In the genomic region with DNA sequence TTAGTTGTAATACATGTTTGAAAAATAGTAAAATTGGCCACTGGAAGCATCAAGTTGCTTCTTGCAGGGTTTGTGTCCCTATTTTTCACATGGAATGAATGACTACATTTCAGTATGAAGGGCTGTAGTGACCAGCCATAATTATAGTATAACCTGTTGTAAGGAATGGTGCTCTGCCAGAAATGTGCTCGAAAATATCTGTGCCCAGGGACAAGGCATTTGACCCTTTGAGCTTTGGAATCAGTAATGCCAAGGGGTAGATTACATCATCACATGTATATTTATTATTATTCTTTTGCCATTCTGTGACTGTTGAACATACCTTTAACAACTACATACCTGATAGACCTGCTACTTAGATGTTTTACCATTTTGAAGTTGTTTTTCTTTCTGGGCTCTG, we compare ENCODE assay signal across 9 mouse cellular contexts. TPM values are rescaled to one million over a fixed set of nuclear protein-coding genes. Genes with fewer than 3 reads are reported as not detected.
A peak's percentile ranks its signal among the peaks of the same experiment; 100 is the strongest.
DNase-seq lines count a peak whose midpoint lies in the region; ATAC-seq and TF ChIP-seq lines count a peak whose summit lies in the region.
"Had no signal": no experiment of that assay in that cellular context is flagged by ENCODE, and none has a peak within 500 bp of the region (broad histone marks: within the 10 kb centered on the region; RNA-seq: fewer than 3 reads in every experiment).

No protein-coding gene starts in this region.

- H3K27ac ChIP-seq in gastrocnemius, adult 2 months = 0 out of 2 replicates have a peak overlapping the region, but pooled peaks have one; percentile 97
- no peak overlapping the region for H3K27ac ChIP-seq in lung, embryonic 15.5 days
- no peak overlapping the region for H3K27ac ChIP-seq in limb, embryonic 13.5 days
- H3K27ac ChIP-seq in stomach, embryonic 14.5 days (ENCODE audit: low read length) = no peak overlapping the region

- no peaks in the 10 kb centered on the region for H3K27me3 ChIP-seq in lung, embryonic 15.5 days
- no peaks in the 10 kb centered on the region for H3K27me3 ChIP-seq in limb, embryonic 13.5 days
- H3K27me3 ChIP-seq in stomach, embryonic 14.5 days (ENCODE audit: control insufficient read depth, insufficient read depth, low read length) = no peaks in the 10 kb centered on the region

- no peak for DNase-seq in gastrocnemius, adult 2 months
- DNase-seq in gastrocnemius, postnatal 14 days = no peak
- DNase-seq in lung, postnatal 10 days = no peak
- no peak for DNase-seq in urinary bladder, postnatal 10 days (ENCODE audit: low spot score)
- no peak for DNase-seq in ovary, postnatal 10 days (ENCODE audit: low spot score)
- DNase-seq: lung, postnatal 14 days had no signal

- H3K4me2 ChIP-seq in lung, embryonic 15.5 days = peak overlapping the region; percentile 53
- H3K4me2 ChIP-seq in limb, embryonic 13.5 days (replicated peaks) = peak overlapping the region; percentile 76
- H3K4me2 ChIP-seq in stomach, embryonic 14.5 days (replicated peaks; ENCODE audit: low read depth, low read length) = peak overlapping the region; percentile 63

- WGBS in lung, embryonic 15.5 days = 35% methylated on average over 1 of the region's 1 CpGs
- 57% methylated on average over 1 of the region's 1 CpGs for WGBS in limb, embryonic 13.5 days
- 40% methylated on average over 1 of the region's 1 CpGs for WGBS in stomach, embryonic 14.5 days

- peak overlapping the region; percentile 84 for H3K4me3 ChIP-seq in gastrocnemius, adult 2 months
- no peak overlapping the region for H3K4me3 ChIP-seq in lung, embryonic 15.5 days
- H3K4me3 ChIP-seq in limb, embryonic 13.5 days = peak overlapping the region; percentile 84; the same call in 1 of the 2 replicates
- H3K4me3 ChIP-seq in stomach, embryonic 14.5 days (ENCODE audit: low read depth, low read length) = peak overlapping the region; percentile 75; the same call in 1 of the 2 replicates

- no peaks in the 10 kb centered on the region for H3K36me3 ChIP-seq in lung, embryonic 15.5 days
- H3K36me3 ChIP-seq in limb, embryonic 13.5 days = no peaks in the 10 kb centered on the region
- H3K36me3 ChIP-seq in stomach, embryonic 14.5 days (ENCODE audit: control insufficient read depth, insufficient read depth, low read length) = no peaks in the 10 kb centered on the region

- peaks cover 18% of the 10 kb centered on the region for H3K4me1 ChIP-seq in lung, embryonic 15.5 days
- H3K4me1 ChIP-seq in limb, embryonic 13.5 days = peaks cover 18% of the 10 kb centered on the region
- peaks cover 12% of the 10 kb centered on the region; the same call in 1 of the 2 replicates for H3K4me1 ChIP-seq in stomach, embryonic 14.5 days (ENCODE audit: control insufficient read depth, insufficient read depth, low read length)

- no peak for ATAC-seq in lung, embryonic 15.5 days (ENCODE audit: borderline replicate concordance, extremely low read depth, low FRiP score, low TSS enrichment)
- no peak for ATAC-seq in limb, embryonic 13.5 days (ENCODE audit: low FRiP score, low read depth)
- no peak for ATAC-seq in stomach, embryonic 14.5 days (ENCODE audit: insufficient number of reproducible peaks, insufficient read depth, low FRiP score, low read depth)

- intact Hi-C loops in gastrocnemius, adult 2 months (cut with DNase I) = loop anchor here (5.0 kb wide), 2 partner anchors 69 to 226 kb away; partner anchors contain the start of gene Pcnx4
- intact Hi-C loops in gastrocnemius, postnatal 14 days (cut with DNase I; ENCODE audit: low total_unique reads) = no loop called here

- H3K9ac ChIP-seq in lung, embryonic 15.5 days = no peak overlapping the region
- H3K9ac ChIP-seq in limb, embryonic 13.5 days = no peak overlapping the region
- no peak overlapping the region for H3K9ac ChIP-seq in stomach, embryonic 14.5 days (replicated peaks; ENCODE audit: low read depth, low read length)

- no peak for TF ChIP-seq CTCF in gastrocnemius, adult 2 months (IDR thresholded peaks at IDR 0.05)

- H3K9me3 ChIP-seq in lung, embryonic 15.5 days = no peaks in the 10 kb centered on the region
- H3K9me3 ChIP-seq in limb, embryonic 13.5 days = no peaks in the 10 kb centered on the region
- H3K9me3 ChIP-seq in stomach, embryonic 14.5 days (ENCODE audit: control insufficient read depth, low read depth, low read length) = no peaks in the 10 kb centered on the region

RNA-seq across cellular contexts. Expression of gene Ppm1a, which starts 5.9 kb away (rescaled TPM):
- total RNA-seq in gastrocnemius, adult 2 months (2021) = 100 to 1,000 TPM; 295 to 308 TPM
- total RNA-seq in gastrocnemius, postnatal 14 days (2021) = 100 to 1,000 TPM; 156 to 160 TPM
- 40.1 and 44.2 TPM in 2 replicates for polyA plus RNA-seq in lung, embryonic 15.5 days (2015; fragmentation: Nextera tagmentation; extraction: Ambion mirVana)
- 44.7 and 50.5 TPM in 2 replicates for polyA plus RNA-seq in limb, embryonic 13.5 days (2015; fragmentation: Nextera tagmentation; extraction: Ambion mirVana)
- polyA plus RNA-seq in stomach, embryonic 14.5 days (2014; fragmentation: Nextera tagmentation; extraction: Ambion mirVana) = 52.4 and 61.3 TPM in 2 replicates
